Mouse (Mus musculus): Measurements from ENCODE around the gene Tnfaip8l2.
"Not testable (repeated sequence)": the region's sequence is repeated elsewhere in the genome, so short reads cannot be mapped to it uniquely, and the experiment has no call there.

Gene Tnfaip8l2

DNA sequence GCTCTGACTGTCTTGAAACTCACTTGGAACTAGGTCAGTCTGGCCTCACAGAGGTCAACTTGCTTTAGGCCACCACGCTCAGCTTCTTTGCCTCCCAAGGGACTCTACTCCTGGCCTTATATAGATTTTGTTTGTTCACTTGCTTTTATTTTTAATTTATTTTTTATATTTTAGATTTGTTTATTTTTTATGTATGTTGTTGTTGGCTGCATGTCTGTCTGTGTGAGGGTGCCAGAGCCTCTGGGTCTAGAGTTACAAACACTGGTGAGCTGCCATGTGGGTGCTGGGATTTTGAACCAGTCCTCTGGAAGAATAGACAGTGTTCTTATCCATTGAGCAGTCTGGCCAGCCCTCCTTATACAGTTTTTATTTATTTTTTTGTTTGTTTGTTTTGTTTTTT, 29.4 kb downstream of the Tnfaip8l2 start:
- peak; percentile 69 for DNase-seq (ENCODE audit: low spot score)

DNA sequence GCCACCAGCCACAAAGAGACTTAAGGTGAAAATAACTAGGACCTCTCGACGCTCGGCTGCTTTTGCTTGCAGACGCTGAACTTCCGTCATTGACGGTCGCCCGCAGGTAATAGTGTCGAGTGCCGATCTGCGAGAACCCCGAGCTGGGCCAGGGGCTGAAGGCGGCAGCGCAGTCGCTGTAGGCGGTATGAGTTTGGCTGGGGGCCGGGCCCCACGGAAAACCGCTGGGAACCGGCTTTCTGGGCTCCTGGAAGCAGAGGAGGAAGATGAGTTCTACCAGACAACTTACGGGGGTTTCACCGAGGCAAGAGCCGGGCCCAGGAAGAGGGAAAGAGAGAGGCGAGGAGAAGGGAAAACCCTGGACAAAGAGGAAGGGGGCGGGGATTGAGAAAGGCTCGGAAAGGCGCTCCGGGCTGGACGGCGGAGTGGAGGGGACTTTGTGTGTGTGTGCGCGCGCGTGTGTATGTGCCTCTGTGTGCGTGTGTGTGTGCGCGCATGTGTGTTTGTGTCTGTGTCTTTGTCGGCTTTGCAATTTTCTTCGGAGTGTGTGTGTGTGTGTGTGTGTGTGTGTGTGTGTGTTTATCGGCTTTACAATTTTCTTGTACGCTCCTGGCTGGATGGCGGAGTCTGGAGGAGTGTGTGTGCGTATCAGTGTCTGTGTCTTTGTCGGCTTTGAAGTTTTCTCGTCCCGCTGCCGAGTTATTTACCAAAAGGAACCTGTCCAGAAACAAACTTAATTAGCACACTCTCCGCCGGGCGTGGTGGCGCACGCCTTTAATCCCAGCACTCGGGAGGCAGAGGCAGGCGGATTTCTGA, 31.0 kb downstream of the Tnfaip8l2 start, which contains the start of gene Vps72:
Gene Vps72, plus strand, starts transcription at position 112 of the 816 bp plus-strand sequence.
- peak; percentile 92 for DNase-seq (ENCODE audit: low spot score)

- peak; percentile 60 for DNase-seq (ENCODE audit: low spot score)
Observed at GRCm38 (mm10) chr3:95107898-95108297, 34.3 kb downstream of the Tnfaip8l2 start.

DNA sequence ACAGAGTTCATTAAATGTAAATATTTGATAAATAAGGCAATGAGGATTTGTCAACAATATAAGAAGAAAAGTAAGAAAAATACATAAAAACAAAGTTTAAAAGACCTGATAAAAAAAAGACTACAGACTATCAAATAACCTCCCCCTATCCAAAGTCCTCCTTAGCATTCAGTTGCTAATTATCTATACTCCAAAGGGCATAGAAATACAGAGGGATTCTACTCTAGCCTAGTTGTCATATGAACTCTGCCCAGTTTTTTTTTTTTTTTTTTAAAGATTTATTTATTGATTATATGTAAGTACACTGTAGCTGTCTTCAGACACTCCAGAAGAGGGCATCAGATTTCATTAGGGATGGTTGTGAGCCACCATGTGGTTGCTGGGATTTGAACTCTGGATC, 34.9 kb downstream of the Tnfaip8l2 start:
- DNase-seq (ENCODE audit: low spot score): not testable (repeated sequence)

GRCm38 (mm10) chr3:95106338-95107117, 35.6 kb downstream of the Tnfaip8l2 start, which contains the start of gene Pip5k1a:
Gene Pip5k1a (minus strand): TSS chr3:95106930.
- DNase-seq (ENCODE audit: low spot score): peak; percentile 99

DNA sequence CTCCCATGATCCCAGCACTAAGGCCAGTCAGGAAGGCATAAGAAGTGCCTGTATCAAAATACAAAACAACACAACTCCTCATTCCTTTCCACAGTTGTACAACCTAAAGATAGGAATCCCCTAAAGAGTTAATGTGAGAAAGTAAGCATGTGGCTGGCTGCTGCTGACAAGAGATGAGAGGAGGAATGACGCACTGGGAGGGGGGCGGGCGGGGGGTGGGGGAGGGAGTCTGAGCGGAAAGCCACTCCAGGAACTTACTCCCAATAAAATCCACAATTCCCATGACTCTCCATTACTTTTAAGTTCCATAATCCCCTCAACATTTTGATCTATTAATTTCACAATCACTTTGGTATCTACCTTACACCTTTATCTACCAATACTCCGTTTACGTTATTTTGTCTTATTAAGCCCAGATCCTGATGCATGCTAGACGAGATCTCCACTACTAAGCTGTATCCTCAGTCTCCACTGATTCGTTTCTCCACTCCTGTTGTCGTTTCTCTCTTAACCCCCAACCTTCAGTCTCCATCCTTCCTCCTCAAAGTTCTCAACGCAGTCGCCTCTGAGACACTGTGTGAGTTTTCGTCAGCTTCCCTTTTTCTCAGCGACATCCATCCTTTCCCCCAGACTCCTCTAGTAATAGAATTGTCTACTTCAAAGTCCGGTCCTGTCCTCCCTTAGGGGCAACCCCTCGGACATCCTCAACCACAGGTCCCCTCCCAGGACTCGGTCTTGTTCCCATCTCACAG, 36.4 kb downstream of the Tnfaip8l2 start:
- peak; percentile 27 for DNase-seq (ENCODE audit: low spot score)

GRCm38 (mm10) chr3:95105121-95105520, 37.0 kb downstream of the Tnfaip8l2 start:
- DNase-seq (ENCODE audit: low spot score): peak; percentile 47

DNA sequence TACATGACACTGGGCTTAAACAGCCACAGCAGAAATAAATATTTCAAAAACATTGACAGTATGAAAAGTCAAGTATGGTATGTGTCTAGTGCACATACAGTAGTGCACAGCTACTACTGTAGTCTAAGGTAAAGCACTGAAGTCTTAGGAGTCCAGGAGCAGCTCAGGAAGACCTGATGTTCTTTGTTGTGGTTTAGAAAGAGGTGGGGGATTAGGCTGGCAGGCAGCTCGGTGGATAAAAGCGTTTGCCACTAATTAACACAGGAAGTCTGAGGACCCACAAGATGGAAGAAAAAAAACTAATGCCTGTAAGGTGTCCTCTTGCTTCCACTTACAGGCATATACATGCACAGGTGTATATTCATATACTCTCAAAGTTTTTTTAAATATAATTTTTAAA, 41.3 kb downstream of the Tnfaip8l2 start:
- no peak for DNase-seq (ENCODE audit: low spot score)

Data from adipocyte (in vitro differentiated cells).